Mouse (Mus musculus) embryonic fibroblast, embryonic 13.5 days (primary cell): Measurements from ENCODE around the gene Pklr.

Experiments used
- CTCF ChIP-seq: IDR thresholded peaks from 2 replicates; pipeline ENCODE4 v1.5.1; 2011; ENCODE audit warnings: mild to moderate bottlenecking, control low read depth, low read length, moderate library complexity, borderline replicate concordance; ENCODE audit not compliant: insufficient read depth
- POLR2A ChIP-seq: IDR thresholded peaks from 2 replicates; pipeline ENCODE4 v1.6.1; 2011; ENCODE audit warnings: low read depth, mild to moderate bottlenecking, control low read depth, low read length, moderate library complexity

GRCm38 (mm10) chr3:89161786-89162185 is 25.8 kb downstream of the Pklr start:
- TF ChIP-seq POLR2A (no peak), CTCF (no peak)
